Mouse (Mus musculus) midbrain, embryonic 11.5 days (tissue): ENCODE measurements around the gene Sap18b. TPM values are rescaled to one million over a fixed set of nuclear protein-coding genes. Genes with fewer than 3 reads are reported as not detected.
A peak's percentile ranks its signal among the peaks of the same experiment; 100 is the strongest.
"Not testable (repeated sequence)": the region's sequence is repeated elsewhere in the genome, so short reads cannot be mapped to it uniquely, and the experiment has no call there.

Experiments used
- ATAC-seq: fragments of 200-750 bp; cut with Nextera tagmentation; 2 replicates; pipeline ENCODE4 v1.8.0; 2017; ENCODE audit warnings: moderate TSS enrichment, moderate library complexity; ENCODE audit not compliant: low FRiP score
- DNase-seq: peaks from one replicate; pipeline ENCODE4 v3.0.0; 2015; ENCODE audit warnings: low spot score; ENCODE audit errors: missing footprints
- H3K27ac ChIP-seq: fragments of 300-500 bp; sonication (generic); 2 replicates; pipeline ENCODE4 v1.5.1; 2014; ENCODE audit warnings: low read depth, low read length
- H3K27me3 ChIP-seq: fragments of 300-500 bp; sonication (generic); 2 replicates; pipeline ENCODE4 v1.6.1; 2014; ENCODE audit warnings: mild to moderate bottlenecking, low read length, moderate library complexity, mixed read lengths; ENCODE audit not compliant: control insufficient read depth, insufficient read depth
- H3K36me3 ChIP-seq: fragments of 300-500 bp; sonication (generic); 2 replicates; pipeline ENCODE4 v1.6.1; 2014; ENCODE audit warnings: mild to moderate bottlenecking, low read length, moderate library complexity, mixed read lengths; ENCODE audit not compliant: control insufficient read depth, insufficient read depth
- H3K4me1 ChIP-seq: fragments of 300-500 bp; sonication (generic); 2 replicates; pipeline ENCODE4 v1.6.1; 2014; ENCODE audit warnings: low read length; ENCODE audit not compliant: control insufficient read depth, insufficient read depth
- H3K4me2 ChIP-seq: fragments of 300-500 bp; sonication (generic); 2 replicates; pipeline ENCODE4 v1.6.1; 2014; ENCODE audit warnings: mild to moderate bottlenecking, moderate library complexity
- H3K4me3 ChIP-seq: fragments of 300-500 bp; sonication (generic); 2 replicates; pipeline ENCODE4 v1.5.1; 2014; ENCODE audit warnings: low read depth, low read length
- H3K9ac ChIP-seq: fragments of 300-500 bp; sonication (generic); 2 replicates; pipeline ENCODE4 v1.6.1; 2014; ENCODE audit warnings: low read length
- H3K9me3 ChIP-seq: fragments of 300-500 bp; sonication (generic); 2 replicates; pipeline ENCODE4 v1.6.1; 2016; ENCODE audit warnings: low read length; ENCODE audit not compliant: control insufficient read depth
- WGBS: fragments of 180-500 bp; shearing (Covaris S2); extraction: QIAGEN DNeasy Blood & Tissue Kit; methylation state at CpG from one replicate; pipeline ENCODE4 v1.1.7; 2014; 5-methylcytosine and 5-hydroxymethylcytosine counted together
- polyA plus RNA-seq: library from polyadenylated mRNA; unstranded; fragments of >200 nt; fragmentation: Nextera tagmentation; extraction: Ambion mirVana; gene quantifications from 2 replicates; pipeline ENCODE4 v1.2.1, GENCODE M21; 2014

The Sap18b gene
- polyA plus RNA-seq, 1 experiment from 2014 or later, result 398 TPM

- H3K27ac ChIP-seq, result no peak overlapping the region
- WGBS, result 79% methylated on average over 4 of the region's 4 CpGs
- DNase-seq, result peak; percentile 41
- peak overlapping the region; percentile 69; the same call in 1 of the 2 replicates for H3K4me3 ChIP-seq
- no peaks in the 10 kb centered on the region for H3K27me3 ChIP-seq
- no peaks in the 10 kb centered on the region for H3K9me3 ChIP-seq
- no peak for ATAC-seq
- peak overlapping the region; percentile 84; the same call in 1 of the 2 replicates for H3K4me2 ChIP-seq
- peaks cover 8% of the 10 kb centered on the region for H3K4me1 ChIP-seq
- H3K36me3 ChIP-seq, result no peaks in the 10 kb centered on the region
- no peak overlapping the region; the same call in 1 of the 2 replicates for H3K9ac ChIP-seq
Measured at GRCm38 (mm10) chr8:95852290-95852689, 27.1 kb downstream of the Sap18b start.

GRCm38 (mm10) chr8:95853102-95853843 is 28.1 kb downstream of the Sap18b start, which contains the start of gene Slc38a7:
Gene Slc38a7 (minus strand): TSS chr8:95853539.
- WGBS, result 18% methylated on average over 22 of the region's 22 CpGs
- ATAC-seq, result peak; percentile 96

DNA sequence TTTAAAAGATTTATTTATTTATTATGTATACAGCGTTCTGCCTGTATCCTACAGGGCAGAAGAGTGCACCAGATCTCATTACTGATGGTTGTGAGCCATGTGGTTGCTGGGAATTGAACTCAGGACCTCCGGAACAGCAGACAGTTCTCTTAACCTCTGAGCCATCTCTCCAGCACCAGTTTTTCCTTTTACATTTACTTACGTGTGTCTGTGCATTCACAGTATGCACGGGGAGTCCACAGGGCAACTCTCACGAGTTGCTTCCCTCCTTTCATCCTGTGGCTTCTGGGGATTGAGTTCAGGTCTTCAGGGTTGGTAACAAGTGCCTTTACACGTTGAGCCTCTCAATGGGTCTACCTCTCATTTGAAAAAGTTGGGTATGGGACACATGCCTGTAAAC is 29.0 kb downstream of the Sap18b start:
- H3K9ac ChIP-seq, result no peak overlapping the region
- no peak overlapping the region for H3K4me2 ChIP-seq
- DNase-seq (no peak), ATAC-seq (no peak)
- H3K9me3 ChIP-seq, result no peaks in the 10 kb centered on the region
- H3K4me3 ChIP-seq, result no peak overlapping the region
- peaks cover 8% of the 10 kb centered on the region for H3K4me1 ChIP-seq
- WGBS, result 87% methylated on average over 6 of the region's 6 CpGs
- no peaks in the 10 kb centered on the region for H3K27me3 ChIP-seq
- H3K36me3 ChIP-seq, result no peaks in the 10 kb centered on the region
- H3K27ac ChIP-seq, result no peak overlapping the region

More at GRCm38 (mm10) chr8:95853102-95853843, 28.1 kb downstream of the Sap18b start, which contains the start of gene Slc38a7:
- DNase-seq, result peak; percentile 94
- peak within 1 kb of the TSS; percentile 84 for H3K4me2 ChIP-seq
- H3K9me3 ChIP-seq, result no peaks in the 10 kb centered on the region
- peak within 1 kb of the TSS; percentile 69 for H3K4me3 ChIP-seq
- peaks cover 8% of the 10 kb centered on the region for H3K4me1 ChIP-seq
- no peaks in the 10 kb centered on the region for H3K27me3 ChIP-seq
- H3K36me3 ChIP-seq, result no peaks in the 10 kb centered on the region
- H3K9ac ChIP-seq, result peak within 1 kb of the TSS; percentile 74
- no peak within 1 kb of the TSS for H3K27ac ChIP-seq

- 91% methylated on average over 10 of the region's 11 CpGs for WGBS
- H3K36me3 ChIP-seq, result peaks cover 15% of the 10 kb centered on the region
- not testable (repeated sequence) for H3K9ac ChIP-seq, H3K4me1 ChIP-seq, H3K27me3 ChIP-seq, H3K4me2 ChIP-seq, H3K9me3 ChIP-seq, DNase-seq, ATAC-seq, H3K27ac ChIP-seq, H3K4me3 ChIP-seq
Measured at GRCm38 (mm10) chr8:95863761-95864440, 38.8 kb downstream of the Sap18b start.

DNA sequence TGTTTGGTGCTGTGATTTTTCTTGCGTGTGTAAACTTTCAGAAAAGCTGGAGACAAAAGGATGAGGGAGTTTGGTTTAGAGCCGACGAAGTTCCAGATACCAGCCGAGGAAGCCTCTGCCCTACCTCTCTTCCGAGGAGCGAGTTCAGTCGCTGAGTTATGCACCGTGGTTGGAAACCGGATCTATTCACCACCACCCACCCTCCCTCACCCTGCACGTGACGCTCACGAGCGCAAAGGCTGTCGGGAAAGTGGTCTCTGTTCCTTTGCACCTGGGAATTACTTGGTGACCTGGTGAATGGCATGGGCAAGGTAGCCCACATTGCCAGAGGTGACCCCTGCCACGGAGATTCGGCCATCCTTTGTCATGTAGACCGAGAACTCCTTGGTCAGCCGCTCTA is 39.7 kb downstream of the Sap18b start:
- not testable (repeated sequence) for H3K4me2 ChIP-seq, H3K9me3 ChIP-seq, H3K27me3 ChIP-seq, H3K4me1 ChIP-seq, H3K4me3 ChIP-seq, H3K27ac ChIP-seq, DNase-seq, H3K9ac ChIP-seq, ATAC-seq
- 94% methylated on average over 17 of the region's 18 CpGs for WGBS
- peaks cover 15% of the 10 kb centered on the region for H3K36me3 ChIP-seq

DNA sequence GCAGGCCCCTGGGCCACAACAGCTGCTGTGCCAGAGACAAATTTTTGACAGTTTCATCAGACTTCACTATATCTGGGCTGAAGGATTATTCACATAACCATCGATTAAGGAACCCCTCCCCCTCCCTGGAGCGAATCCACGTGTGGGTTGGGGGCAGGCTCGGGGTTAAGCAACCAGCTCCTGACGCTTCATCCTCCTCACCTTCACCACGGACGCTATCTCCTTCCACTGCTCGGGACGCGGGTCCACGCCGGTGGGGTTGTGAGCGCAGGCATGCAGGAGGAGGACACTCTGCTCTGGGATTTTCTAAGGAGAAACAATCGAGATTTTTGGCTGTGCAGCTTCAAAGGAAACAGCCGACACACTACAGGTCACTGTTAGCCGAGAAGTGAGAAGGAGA is 46.5 kb downstream of the Sap18b start:
- H3K4me3 ChIP-seq, result no peak overlapping the region
- no peak overlapping the region for H3K27ac ChIP-seq
- no peaks in the 10 kb centered on the region for H3K9me3 ChIP-seq
- no peak for DNase-seq
- H3K36me3 ChIP-seq, result peaks cover 27% of the 10 kb centered on the region
- H3K4me2 ChIP-seq, result no peak overlapping the region
- H3K27me3 ChIP-seq, result no peaks in the 10 kb centered on the region
- H3K9ac ChIP-seq, result no peak overlapping the region
- WGBS, result 95% methylated on average over 16 of the region's 16 CpGs
- no peak for ATAC-seq
- no peaks in the 10 kb centered on the region for H3K4me1 ChIP-seq

DNA sequence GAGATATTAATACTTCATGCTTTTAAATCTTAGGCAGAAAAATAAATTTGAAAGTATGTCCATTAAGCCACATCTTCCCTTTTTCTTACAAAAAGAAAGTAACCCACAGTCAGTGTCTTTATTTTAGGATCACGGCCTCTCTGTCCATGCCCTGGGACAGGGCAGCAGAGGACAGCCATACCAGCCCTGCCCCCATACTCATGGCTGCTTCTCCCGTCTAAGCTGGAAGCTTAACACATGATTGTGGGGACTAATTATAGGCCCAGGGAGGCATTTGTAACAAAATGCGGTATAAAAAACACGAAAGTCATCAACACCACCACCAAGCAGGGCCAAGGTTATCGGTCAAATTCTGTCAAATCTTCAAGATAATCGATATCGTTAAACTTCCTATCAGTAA is 50.1 kb downstream of the Sap18b start:
- Histone ChIP-seq H3K4me1 (peaks cover 4% of the 10 kb centered on the region), H3K27me3 (no peaks in the 10 kb centered on the region), H3K9me3 (no peaks in the 10 kb centered on the region), H3K9ac (no peak overlapping the region), H3K27ac (no peak overlapping the region), H3K4me3 (no peak overlapping the region), H3K36me3 (peaks cover 16% of the 10 kb centered on the region), H3K4me2 (no peak overlapping the region)
- WGBS, result 98% methylated on average over 7 of the region's 7 CpGs
- DNase-seq (no peak), ATAC-seq (no peak)
